Mouse (Mus musculus): ENCODE data around the gene Obp2b.
A peak's percentile ranks its signal among the peaks of the same experiment; 100 is the strongest.
"Not testable (repeated sequence)": the region's sequence is repeated elsewhere in the genome, so short reads cannot be mapped to it uniquely, and the experiment has no call there.

Obp2b gene

DNA sequence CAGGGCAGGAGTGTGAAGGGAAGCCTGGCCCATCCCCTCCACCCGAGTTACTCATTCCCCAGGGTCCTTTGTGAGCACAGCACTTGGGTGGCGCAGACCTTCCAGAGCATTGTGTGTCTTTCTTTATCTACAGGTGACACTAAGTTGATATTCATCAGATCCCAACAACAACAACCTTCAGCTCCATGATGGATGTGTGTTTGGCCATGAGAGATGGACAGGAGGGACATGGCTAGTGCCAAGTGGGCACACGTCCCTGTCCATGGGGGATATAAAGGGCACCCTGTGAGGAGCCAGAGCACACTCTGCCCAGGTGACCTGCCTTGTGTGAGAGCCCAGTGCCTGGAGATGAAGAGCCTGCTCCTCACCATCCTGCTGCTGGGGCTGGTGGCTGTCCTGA lies at the start of gene Obp2b:
Obp2b (plus strand) TSS at position 301 of the 400 bp plus-strand sequence.
- not testable (repeated sequence) for DNase-seq (ENCODE audit: low spot score in 2 of 2)

DNA sequence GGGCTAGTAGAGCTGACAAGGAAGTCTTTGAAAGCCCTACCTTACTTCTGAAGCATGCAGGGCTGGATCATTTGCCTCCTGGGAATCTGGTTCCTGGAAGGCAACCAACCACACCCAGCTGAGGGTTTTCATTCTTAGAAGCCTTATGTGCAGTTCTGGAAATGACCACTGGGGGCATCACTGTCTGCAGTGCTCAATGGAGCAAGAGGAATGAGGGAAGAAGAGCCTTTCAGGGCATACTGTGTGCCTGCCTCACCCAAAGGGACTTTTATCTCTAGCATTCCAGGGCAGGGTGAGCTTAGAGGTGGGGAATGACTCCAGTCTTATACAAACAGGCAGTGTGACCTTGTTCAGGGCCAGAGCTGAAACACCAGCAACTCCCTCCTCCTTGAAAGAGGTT lies 42.2 kb upstream of the Obp2b start:
- DNase-seq (ENCODE audit: low spot score in 2 of 2) = peak in 1 of 2 experiments; percentile 14

DNA sequence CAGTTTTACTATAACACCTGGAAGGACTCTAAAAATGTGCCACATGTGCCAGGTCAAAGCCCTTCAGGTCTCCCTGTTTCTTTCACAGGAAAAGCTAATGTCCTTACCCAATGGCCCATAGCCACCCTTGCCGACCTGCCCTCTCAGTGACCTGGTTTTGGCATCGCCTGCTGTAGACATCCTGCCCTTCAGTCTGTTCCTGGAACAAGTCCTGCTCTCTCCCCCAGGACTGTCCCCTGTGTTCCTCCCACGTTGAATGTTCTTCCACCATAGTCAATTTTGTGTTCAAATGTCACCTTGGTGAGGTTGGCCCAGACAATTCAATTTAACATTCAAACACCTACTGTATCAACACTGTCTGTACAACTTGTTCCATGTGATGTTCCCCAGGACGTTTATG lies 39.9 kb upstream of the Obp2b start:
- no peak for DNase-seq (ENCODE audit: low spot score in 2 of 2)

DNA sequence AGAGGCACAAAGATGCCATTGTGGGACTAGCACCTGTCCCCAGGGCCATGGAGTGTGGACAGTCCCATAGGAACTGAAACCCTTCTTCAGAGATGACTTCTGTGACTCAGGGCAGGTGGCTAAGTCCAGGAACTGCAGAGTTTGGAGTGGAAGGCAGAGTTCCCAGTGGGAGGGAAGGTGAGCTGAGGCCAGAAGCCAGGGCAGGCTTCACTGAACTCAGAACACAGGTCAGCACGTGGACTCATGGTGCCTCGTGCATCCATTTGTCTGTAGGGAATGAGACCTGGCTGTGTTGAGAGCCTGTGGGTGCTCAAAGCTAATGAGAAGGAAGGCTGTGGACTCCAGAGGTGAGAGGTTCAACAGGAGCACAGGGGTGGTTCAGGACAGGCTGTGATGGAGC lies 38.1 kb upstream of the Obp2b start:
- no peak for DNase-seq (ENCODE audit: low spot score in 2 of 2)

DNA sequence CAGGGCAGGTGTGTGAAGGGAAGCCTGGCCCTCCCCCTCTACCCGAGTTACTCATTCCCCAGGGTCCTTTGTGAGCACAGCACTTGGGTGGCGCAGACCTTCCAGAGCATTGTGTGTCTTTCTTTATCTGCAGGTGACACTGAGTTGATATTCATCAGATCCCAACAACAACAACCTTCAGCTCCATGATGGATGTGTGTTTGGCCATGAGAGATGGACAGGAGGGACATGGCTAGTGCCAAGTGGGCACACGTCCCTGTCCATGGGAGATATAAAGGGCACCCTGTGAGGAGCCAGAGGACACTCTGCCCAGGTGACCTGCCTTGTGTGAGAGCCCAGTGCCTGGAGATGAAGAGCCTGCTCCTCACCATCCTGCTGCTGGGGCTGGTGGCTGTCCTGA lies 37.1 kb upstream of the Obp2b start, which contains the start of gene Obp2a:
Obp2a (plus strand) TSS at position 301 of the 400 bp plus-strand sequence.
- DNase-seq (ENCODE audit: low spot score in 2 of 2) = not testable (repeated sequence)

DNA sequence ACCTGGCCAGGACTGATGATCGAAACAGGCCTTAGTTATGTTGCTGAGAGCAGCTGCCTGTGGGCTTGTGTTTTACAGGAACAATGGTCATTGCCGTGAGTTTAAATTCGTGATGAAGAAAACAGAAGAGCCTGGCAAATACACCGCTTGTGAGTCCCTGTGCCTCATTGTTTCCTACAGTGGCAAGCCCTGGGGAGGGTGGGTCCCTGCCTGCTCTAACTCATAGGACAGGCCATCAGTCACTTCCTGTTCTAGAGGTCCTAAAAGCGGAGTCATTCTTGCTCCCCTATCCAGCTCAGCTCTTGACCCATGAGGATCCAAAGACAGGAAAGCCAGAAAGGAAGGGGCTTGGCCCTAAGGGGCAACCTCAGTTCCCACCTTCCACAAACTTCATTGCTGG lies 35.8 kb upstream of the Obp2b start:
- no peak for DNase-seq (ENCODE audit: low spot score in 2 of 2)

DNA sequence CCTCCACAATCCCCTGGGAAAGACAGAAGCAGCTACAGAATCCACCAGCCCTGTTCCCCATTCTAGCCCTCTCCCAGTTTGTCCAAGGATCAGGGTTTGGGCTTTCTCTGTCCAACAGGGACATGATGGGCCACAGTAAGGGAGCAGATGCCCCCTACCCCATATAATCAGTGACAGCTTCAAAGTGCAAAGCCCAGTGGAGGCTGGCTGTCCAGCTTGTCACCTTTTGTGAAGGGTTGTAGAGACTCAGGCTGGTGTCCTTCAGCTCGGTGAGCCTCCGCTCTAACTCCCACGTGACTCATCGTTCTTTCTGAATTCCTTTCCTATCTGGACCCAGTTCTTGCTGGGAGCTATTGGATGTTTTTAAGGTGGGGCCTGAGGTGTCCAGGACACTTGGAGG lies 33.1 kb upstream of the Obp2b start:
- DNase-seq (ENCODE audit: low spot score in 2 of 2) = no peak

DNA sequence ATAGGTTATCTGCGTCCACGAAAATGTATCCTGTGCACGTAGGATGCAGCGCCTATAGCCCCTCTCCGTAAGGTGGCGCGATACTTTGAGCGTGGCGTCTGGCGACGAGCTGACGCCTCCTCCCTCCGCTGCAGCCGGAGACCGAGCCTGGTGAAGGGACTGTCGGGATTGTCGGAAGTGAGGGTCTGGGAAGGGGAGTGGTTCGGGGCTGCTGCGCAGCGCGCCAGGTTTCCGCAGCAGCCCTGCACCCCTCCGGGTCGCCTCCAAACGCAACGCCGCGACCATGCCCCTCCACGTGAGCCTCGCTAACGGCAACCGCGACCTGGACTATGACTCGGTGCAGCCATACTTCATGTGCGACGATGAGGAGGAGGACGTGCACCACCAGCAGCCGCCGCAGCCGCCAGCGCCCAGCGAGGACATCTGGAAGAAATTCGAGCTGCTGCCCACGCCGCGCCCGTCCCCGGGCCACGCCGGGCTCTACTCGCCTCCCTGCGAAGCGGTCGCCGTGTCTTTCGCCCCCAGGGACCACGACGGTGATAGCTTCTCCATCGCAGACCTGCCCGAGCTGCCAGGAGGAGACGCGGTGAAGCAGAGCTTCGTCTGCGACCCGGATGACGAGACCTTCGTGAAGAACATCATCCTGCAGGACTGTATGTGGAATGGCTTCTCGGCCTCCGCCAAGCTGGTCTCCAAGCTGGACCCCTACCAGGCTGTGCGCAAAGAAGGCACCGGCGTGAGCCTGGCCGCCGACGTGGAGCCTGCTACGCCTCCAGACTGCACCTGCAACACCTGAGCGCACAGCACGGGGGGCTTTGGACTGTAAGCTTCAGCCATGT lies 29.9 kb upstream of the Obp2b start, which contains the start of gene Bmyc:
Bmyc (plus strand) TSS at position 97 of the 839 bp plus-strand sequence.
- peak; percentile 66 to 70 for DNase-seq (ENCODE audit: low spot score in 2 of 2)

DNA sequence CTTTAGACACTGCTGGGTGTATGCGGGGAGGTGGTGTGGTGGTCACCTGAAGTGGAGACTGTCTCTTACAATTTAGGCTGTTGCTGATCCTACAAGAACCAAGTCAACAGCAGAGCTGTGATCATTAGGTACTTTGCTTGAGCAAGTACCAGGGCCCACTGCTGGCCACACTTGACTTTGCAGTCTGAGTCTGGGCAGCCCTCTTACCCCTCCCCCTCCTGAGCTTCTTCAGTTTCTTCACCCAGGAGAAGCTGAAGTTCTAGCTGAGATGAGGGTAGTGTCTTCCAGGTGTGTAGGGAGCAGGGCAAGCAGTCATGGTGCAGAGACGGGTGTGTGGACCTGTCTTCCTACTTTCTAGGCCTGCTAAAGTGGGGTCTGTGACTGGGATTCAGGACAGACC lies 28.7 kb upstream of the Obp2b start:
- DNase-seq (ENCODE audit: low spot score in 2 of 2) = peak; percentile 25 to 48

DNA sequence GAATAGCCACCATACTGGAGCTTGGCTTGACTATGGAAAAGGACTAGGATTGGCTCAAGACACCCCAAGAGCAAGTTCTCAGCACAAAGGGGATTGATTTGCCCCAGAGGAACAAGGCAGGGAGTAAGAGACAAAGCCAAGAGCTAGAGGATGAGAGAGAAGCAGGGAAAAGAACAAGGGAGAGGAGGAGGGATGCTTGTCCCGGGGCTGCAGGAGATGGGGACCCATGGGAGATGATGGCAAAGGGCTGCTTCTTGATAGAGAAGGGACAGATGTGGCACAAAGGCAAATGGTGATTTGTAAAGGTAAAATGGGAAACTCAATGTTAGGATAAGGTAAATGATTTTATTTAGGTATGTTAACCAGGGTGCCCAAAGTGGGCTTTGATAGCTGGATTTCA lies 27.8 kb upstream of the Obp2b start:
- DNase-seq (ENCODE audit: low spot score in 2 of 2) = not testable (repeated sequence)

DNA sequence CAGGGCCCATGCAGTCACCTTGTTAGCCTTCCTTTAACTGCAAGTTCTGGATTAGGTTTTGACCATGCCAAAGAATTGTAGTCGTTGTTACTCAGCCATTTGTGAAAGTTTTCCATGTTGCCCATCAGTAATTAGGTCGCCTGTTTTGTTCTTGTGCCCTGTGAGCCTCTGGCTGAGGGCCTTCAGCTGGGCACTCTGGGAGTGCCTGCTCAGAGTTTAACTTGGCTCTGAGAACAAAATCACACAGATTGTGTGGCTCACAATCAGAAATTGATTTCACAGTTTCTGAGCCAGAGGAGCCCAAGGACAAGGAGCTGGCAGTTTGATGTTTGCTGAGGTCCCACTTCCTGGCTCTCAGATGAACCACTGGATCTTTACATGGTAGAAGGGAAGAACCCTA lies 27.0 kb upstream of the Obp2b start:
- not testable (repeated sequence) for DNase-seq (ENCODE audit: low spot score in 2 of 2)

DNA sequence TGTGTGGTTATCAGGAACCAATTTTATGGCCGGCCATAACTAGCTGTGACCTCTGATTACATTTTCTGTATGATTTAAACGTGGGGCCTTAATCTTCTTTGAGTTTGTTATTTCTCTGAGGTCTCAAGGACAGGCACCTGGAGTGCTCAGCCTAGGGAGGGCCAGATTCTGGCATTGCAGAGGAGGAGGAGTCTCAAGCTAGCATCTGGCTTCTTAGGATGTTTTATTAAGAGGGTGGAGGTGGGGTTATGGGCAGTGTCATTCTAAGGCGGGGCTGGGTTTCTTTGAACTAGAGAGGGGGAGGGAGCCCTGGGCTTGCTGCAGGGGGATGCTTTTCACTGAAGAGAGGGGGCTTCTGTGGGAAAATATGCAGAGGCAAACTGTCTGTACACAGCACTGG lies 25.2 kb upstream of the Obp2b start:
- DNase-seq (ENCODE audit: low spot score in 2 of 2) = not testable (repeated sequence)

DNA sequence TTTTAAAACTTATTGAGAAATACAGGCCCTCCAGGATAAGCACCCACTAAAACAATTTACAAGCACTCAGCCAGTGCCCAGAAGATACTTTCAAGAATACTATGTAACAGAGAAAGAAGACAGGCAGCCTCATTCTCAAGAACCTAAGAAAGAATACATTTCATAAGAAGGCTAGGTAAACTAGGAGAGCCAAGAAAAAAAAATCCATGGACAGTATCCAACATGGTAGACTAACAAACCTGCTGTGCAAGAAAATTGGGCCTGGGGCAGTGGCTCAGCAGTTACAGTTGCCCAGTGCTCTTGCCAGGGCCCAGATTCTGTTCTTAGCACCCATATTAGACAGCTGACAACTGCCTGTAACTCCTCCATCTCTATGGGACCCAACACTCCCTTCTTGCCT lies 19.6 kb upstream of the Obp2b start:
- DNase-seq (ENCODE audit: low spot score in 2 of 2) = no peak

DNA sequence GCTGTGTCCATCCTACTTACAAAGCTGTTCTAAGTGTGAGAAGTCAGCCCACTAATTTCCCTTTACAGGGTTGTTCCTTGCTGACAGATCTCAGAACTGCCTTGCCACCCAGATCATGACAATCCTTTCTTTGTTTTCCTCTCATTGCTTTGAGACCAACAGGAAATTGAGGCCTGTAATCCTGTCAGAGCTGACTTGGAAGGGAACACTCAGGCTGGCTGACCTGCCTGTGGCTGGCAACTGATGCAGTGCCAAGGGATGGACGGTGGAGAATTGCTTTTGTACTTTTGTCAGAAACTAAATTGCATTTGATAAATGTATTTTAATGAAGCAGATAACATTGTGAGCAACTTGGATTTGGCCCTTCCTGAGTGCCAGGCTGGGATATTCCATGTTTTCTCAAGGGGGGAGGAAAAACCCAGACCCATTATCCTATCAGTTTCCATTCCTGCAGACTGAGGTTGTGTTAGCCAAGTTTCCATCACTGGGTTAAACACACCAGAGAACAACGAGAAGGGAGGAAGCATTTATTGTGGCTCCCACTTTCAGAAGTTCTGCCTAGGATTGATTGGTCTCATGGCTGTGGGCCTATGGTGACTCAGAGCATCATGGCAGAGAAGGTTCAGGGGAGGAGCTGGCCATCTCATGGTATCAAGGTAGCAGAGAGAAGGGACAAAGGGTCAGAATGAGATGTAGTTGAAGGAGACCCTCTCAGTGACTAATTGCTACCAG lies 3.4 kb upstream of the Obp2b start:
- DNase-seq (ENCODE audit: low spot score in 2 of 2) = no peak

DNA sequence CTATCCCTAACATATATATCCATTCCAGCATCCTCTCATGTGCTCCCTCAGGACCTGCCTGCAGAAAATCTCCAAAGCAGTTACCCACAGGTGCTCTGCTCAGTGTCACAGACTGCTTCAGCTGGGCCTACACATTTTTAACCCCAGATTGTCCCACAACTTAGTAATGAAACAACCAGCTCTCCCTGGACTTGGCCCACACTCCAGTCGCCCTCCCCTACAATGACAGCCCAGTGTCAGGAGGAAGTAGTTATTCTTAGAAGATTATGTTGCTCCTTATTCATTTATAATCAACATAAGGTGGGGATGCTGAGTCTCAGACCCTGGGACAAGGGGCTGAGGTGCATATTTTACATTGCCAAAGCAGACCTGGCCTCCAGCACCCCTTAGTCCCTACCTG lies 4.9 kb downstream of the Obp2b start:
- DNase-seq (ENCODE audit: low spot score in 2 of 2) = no peak

DNA sequence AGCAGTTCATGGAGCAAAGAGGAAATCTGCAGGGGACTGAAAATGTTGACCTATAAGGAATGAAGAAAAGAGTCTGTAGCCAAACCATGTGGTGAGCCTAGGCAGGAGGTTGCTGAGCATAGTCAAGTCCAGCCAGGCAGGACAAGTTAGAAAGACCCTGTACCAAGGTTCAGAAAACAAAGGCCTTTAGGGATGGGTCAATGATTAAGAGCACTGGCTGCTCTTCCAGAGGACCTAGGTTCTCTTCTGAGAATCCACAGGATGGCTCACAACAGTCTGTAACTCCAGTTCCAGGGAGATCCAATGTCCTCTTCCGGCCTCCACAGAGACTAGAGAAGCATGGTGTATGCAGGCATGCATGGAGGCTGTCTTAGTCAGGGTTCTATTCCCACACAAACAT lies 17.4 kb downstream of the Obp2b start:
- no peak for DNase-seq (ENCODE audit: low spot score in 2 of 2)

DNA sequence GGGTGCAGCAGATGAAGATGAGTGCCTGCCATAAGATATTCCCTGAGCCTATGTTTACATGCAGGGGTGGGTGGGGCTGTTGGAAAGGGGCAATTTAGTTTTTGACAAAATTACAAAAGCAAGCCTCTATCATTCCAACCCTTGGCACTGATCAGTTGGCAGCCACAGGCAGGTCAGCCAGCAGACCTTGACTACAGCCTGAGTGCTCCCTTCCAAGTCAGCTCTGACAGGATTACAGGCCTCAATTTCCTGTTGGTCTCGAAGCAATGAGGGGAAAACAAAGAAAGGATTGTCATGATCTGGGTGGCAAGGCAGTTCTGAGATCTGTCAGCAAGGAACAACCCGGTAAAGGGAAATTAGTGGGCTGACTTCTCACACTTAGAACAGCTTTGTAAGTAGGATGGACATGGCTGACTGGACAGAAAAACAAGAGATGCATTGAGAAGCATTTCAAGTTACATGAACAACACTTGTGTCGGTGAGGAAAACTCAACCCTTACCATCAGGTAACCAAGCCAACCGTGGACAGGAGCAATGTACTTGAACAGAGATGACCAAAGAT lies 21.3 kb downstream of the Obp2b start:
- no peak for DNase-seq (ENCODE audit: low spot score in 2 of 2)

DNA sequence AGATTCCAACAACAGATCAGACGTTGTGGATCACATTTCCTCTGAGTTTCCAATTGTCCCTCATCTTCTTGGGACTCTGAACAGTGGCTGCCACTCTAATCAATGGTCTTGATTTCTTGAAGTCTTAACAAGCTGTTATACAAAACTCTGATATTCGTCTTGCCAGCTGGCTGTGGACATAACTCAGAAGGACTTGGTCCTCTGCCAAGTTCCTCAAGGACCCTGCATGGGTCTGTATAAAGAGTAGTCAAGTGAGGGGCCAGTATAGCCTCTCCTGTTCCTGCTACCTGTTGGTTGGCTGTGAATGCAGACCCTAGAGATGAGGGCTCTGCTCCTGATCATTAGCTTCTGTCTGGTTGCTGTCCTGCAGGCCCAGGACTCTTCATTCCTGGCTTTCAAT lies 28.5 kb downstream of the Obp2b start, which contains the start of gene Lcn3:
Lcn3 (plus strand) TSS at position 301 of the 400 bp plus-strand sequence.
- DNase-seq (ENCODE audit: low spot score in 2 of 2) = no peak

DNA sequence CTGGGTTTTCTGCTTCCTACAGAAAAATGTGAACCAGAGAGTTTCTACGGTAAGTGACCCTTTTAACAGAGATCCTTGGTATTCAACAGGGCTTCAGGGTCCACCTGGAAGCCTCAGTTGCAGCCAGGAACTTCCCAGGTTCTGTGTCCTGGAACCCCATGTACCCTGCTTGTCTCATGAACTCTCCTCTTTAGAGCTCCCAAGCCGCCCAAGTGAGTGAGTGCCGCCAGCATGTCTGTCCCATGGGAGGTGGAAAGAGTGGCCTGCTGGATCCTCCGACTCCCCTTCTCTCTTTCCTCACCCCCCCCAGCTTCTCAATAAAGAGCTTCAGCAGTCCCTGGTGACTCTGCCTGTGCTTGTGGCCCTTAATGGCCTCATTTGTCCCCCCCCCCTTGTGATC lies 31.0 kb downstream of the Obp2b start:
- DNase-seq (ENCODE audit: low spot score in 2 of 2) = no peak

DNA sequence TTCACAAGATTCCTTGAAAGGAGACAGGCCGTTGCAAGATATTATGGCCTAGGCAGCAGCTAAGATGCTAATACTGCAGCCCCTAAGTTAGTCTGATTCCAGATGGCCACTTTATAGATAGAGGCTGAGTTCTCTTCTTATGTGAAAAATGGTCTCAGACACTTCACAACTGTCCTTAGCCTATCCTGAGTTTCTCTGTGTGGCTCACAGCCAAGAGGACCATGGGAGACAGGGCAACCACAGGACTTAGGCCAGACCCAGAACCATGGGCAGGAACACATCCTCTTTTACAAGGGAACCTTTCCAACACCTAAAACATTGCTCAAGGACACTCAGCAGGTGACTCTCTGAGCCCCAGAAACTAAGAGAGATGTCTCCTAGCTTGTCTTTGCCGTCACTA lies 36.7 kb downstream of the Obp2b start:
- no peak for DNase-seq (ENCODE audit: low spot score in 2 of 2)

DNA sequence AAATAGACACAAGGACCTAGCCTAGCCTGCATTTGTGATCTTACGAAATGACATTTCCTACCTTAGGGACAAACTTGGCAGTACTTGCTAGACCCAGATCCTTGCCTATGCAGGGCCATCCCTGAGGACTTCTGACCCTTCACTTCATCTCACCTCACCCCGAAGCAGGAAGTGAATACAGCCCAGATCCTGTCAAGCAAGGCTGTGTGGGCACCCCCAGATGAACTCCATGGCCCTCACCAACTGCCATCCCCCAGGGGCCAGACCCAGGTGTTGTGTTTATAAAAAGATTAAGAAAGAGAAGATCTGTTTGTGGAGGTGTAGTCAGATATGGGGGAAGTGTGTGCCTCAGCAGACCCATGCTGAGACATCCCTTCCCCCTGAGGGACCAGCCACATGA lies 37.8 kb downstream of the Obp2b start:
- DNase-seq (ENCODE audit: low spot score in 2 of 2) = no peak

DNA sequence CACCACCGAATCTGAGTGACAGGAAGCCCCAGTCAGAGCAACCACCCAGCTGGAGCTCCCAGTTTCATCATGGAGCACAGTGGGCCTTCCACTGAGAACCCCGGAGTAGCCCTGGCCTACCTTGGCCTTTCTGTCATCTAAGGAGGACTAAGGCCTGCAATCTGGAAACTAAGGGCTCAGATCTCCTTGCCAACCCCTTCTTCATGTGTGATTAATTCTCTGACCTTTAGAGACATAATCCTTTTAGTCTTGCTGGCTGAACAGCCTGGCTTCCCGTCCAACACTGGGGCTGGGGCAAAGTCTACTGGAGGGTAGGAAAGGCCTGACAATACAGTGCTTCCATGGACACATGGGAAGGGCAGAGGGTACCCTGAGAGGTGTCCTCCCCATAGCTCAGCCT lies 39.2 kb downstream of the Obp2b start:
- no peak for DNase-seq (ENCODE audit: low spot score in 2 of 2)

DNA sequence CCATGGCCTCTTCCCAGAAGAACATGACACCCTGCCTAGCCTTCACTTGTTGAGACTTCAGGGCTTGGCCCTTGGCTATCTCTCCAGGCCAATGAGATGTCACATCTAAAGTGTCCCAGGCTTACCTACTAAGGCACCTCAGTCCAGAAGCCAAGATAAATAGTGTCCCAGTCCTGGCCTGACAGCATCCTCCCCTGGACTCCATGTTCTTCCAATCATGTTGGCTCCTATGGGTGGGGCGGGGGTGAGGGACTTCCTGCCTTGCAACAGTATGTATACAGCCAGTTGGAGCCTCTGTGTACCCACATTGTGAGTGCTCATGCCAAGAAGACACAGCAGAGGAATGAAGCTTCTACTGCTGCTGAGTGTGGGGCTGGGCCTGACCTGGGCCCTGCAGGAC lies 39.9 kb downstream of the Obp2b start, which contains the start of gene Lcn11:
Lcn11 (plus strand) TSS at position 301 of the 400 bp plus-strand sequence.
- no peak for DNase-seq (ENCODE audit: low spot score in 2 of 2)
